Mouse (Mus musculus) hindbrain, postnatal 0 days (tissue): ENCODE measurements around the gene Pawr. TPM values are rescaled to one million over a fixed set of nuclear protein-coding genes. Genes with fewer than 3 reads are reported as not detected.
"Not testable (repeated sequence)": the region's sequence is repeated elsewhere in the genome, so short reads cannot be mapped to it uniquely, and the experiment has no call there.

Source experiments
- ATAC-seq: fragments of 200-750 bp; cut with Nextera tagmentation; 2 replicates; pipeline ENCODE4 v1.8.0; 2017; ENCODE audit warnings: mild to moderate bottlenecking, moderate TSS enrichment, moderate library complexity
- DNase-seq: peaks from one replicate; pipeline ENCODE4 v3.0.0-alpha.2; 2015; ENCODE audit warnings: low spot score
- H3K27ac ChIP-seq: fragments of 300-500 bp; sonication (generic); 2 replicates; pipeline ENCODE4 v1.5.1; 2014; ENCODE audit warnings: mild to moderate bottlenecking
- H3K27me3 ChIP-seq: fragments of 300-500 bp; sonication (generic); 2 replicates; pipeline ENCODE4 v1.6.1; 2014; ENCODE audit warnings: low read length, mixed read lengths; ENCODE audit not compliant: insufficient read depth
- H3K36me3 ChIP-seq: fragments of 300-500 bp; sonication (generic); 2 replicates; pipeline ENCODE4 v1.6.1; 2014; ENCODE audit warnings: low read length, mixed read lengths; ENCODE audit not compliant: insufficient read depth
- H3K4me1 ChIP-seq: fragments of 300-500 bp; sonication (generic); 2 replicates; pipeline ENCODE4 v1.6.1; 2014; ENCODE audit warnings: antibody characterized with exemption, low read length, mixed read lengths; ENCODE audit not compliant: insufficient read depth
- H3K4me2 ChIP-seq: fragments of 300-500 bp; sonication (generic); 2 replicates; pipeline ENCODE4 v1.6.1; 2014; ENCODE audit warnings: low read depth, mild to moderate bottlenecking, low read length, moderate library complexity, mixed read lengths
- H3K4me3 ChIP-seq: fragments of 300-500 bp; sonication (generic); 2 replicates; pipeline ENCODE4 v1.5.1; 2014; ENCODE audit warnings: low read length
- H3K9ac ChIP-seq: fragments of 300-500 bp; sonication (generic); replicated peaks from 2 replicates; pipeline ENCODE4 v1.6.1; 2014; ENCODE audit warnings: mild to moderate bottlenecking, low read length, moderate library complexity, mixed read lengths
- H3K9me3 ChIP-seq: fragments of 300-500 bp; sonication (generic); 2 replicates; pipeline ENCODE4 v1.6.1; 2016; ENCODE audit warnings: low read length, mixed read lengths
- CTCF ChIP-seq: IDR thresholded peaks from 2 replicates; pipeline ENCODE4 v1.5.1; 2016; ENCODE audit warnings: antibody characterized with exemption, control low read depth, low read depth
- WGBS: fragments of 180-500 bp; shearing (Covaris S2); extraction: QIAGEN DNeasy Blood & Tissue Kit; methylation state at CpG from one replicate; pipeline ENCODE4 v1.1.7; 2014; 5-methylcytosine and 5-hydroxymethylcytosine counted together
- polyA plus RNA-seq: library from polyadenylated mRNA; unstranded; fragments of >200 nt; fragmentation: Nextera tagmentation; extraction: Ambion mirVana; gene quantifications from 2 replicates; pipeline ENCODE4 v1.2.1, GENCODE M21; 2015
- total RNA-seq: library from RNA; depleted of rRNA; stranded (reverse); fragments of >200 nt; gene quantifications from 2 replicates; pipeline ENCODE4 v1.2.3, GENCODE M21; 2014

The Pawr gene
- total and polyA plus RNA-seq, 2 experiments from 2014 or later: 3.0 to 4.7 TPM

DNA sequence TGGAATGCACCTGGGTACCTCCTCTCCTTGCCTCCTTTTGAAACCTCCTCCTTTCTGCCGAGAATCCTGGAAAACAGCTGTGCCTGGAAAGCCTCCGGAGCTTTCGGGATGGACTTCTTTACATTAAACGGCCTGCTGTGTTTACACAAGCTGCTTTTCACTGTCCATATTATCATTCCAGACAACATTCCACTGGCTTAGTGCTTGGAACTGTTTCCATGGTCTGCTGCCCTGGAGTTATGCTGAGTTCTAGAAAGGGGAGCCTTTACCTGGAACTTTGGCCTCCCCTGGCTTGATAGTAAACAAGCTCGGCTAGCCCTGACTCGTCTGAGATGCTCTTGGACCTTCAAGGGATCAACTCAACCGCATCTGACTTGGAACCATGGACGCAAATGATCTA, 104.4 kb downstream of the Pawr start:
- DNase-seq (no peak), ATAC-seq (no peak)
- Histone ChIP-seq H3K4me3 (no peak overlapping the region), H3K9ac (no peak overlapping the region), H3K9me3 (no peaks in the 10 kb centered on the region), H3K4me1 (peaks cover 4% of the 10 kb centered on the region; the same call in 1 of the 2 replicates), H3K27me3 (no peaks in the 10 kb centered on the region), H3K36me3 (no peaks in the 10 kb centered on the region), H3K27ac (no peak overlapping the region), H3K4me2 (no peak overlapping the region)
- 38% methylated on average over 8 of the region's 8 CpGs for WGBS
- TF ChIP-seq CTCF: no peak

DNA sequence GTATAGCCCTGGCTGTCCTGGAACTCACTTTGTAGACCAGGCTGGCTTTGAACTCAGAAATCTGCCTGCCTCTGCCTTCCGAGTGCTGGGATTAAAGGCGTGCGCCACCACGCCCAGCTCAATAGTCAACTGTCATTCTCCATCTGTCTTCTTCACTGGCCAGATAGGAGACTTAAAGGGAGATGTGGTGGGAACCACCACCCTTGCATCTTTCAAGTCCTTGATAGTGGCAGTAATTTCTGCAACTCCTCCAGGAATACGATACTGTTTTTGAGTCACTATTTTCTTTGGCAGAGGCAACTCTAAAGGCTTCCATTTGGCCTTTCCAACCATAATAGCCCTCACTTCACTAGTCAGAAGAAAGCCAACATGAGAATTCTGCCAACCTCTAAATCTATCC, 108.3 kb downstream of the Pawr start:
- not testable (repeated sequence) for H3K27ac ChIP-seq, H3K9ac ChIP-seq, H3K4me1 ChIP-seq, ATAC-seq, H3K27me3 ChIP-seq, H3K36me3 ChIP-seq, DNase-seq, H3K9me3 ChIP-seq, H3K4me3 ChIP-seq, H3K4me2 ChIP-seq
- WGBS: 93% methylated on average over 5 of the region's 5 CpGs

DNA sequence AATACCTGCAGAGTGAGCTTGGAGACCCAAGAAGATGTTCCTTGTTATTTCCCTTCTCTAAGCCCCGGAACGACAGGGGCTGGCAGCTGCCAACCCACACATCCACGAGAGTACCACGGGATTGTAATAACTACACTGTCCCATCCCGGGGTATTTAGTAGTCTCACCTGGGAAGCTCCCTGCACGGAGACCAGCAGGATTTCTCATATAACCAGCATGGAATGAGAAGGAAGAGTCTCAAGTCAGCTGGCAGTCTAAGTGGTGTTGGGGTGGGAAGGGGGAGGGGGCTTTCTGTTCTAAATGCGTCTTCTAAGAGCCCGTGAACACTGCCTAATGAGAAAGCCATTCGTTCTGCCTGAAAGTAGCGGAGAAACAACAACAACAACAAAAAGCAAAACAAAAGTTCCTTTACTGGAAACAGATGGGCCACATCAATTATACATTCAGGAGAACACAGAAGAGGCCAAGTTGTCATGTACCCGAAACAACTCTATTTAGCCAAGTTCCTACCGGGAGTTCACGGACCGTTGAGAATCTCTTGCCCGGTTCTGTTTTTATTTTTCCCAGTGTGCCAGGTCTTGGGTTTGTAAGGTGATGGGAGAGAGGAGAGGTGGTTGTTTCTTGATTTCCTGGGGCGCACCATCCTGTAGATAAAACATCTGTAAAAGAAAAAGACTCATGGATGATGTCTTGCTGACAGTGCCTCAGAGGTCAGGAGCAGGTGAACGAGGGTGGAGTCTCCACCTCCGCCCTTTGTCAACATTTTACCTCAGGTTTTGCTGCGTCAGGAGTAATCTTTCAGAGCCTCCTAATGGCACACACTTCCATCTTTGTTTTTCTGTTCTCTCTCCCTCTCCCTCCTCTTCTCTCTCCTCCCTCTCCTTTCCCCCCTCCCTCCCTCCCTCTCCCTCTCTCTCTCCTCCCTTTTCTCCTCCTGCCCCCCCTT, 112.3 kb downstream of the Pawr start:
- no peaks in the 10 kb centered on the region for H3K9me3 ChIP-seq
- H3K36me3 ChIP-seq: no peaks in the 10 kb centered on the region
- H3K4me1 ChIP-seq: no peaks in the 10 kb centered on the region; the same call in 1 of the 2 replicates
- no peak overlapping the region for H3K27ac ChIP-seq
- TF ChIP-seq CTCF: no peak
- no peak overlapping the region for H3K4me3 ChIP-seq
- H3K4me2 ChIP-seq: peak overlapping the region; percentile 24
- 33% methylated on average over 19 of the region's 19 CpGs for WGBS
- ATAC-seq (no peak), DNase-seq (no peak)
- H3K9ac ChIP-seq: no peak overlapping the region
- no peaks in the 10 kb centered on the region for H3K27me3 ChIP-seq

DNA sequence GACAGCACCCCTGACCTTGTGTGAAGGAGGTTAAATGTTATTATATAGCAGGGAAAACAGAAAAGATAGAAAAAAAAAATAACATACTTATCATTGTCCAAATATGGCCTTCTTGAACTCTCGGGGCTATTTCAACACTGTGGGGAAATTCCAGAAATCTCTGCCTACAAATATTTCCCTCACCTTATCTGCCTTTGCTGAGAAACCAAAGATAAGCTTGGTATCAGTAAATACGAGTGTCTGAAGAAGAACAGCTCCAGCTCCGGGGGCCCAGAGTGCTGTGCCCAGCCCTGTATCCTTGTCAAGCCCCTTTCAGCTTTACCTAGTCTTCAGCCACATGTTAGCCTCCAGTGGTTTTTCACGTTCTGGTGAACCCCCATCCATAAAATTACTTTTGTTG, 113.2 kb downstream of the Pawr start:
- no peak overlapping the region for H3K4me3 ChIP-seq
- no peaks in the 10 kb centered on the region for H3K9me3 ChIP-seq
- 75% methylated on average over 4 of the region's 4 CpGs for WGBS
- no peaks in the 10 kb centered on the region for H3K27me3 ChIP-seq
- DNase-seq (no peak), ATAC-seq (no peak)
- H3K4me2 ChIP-seq: no peak overlapping the region
- no peak overlapping the region for H3K9ac ChIP-seq
- TF ChIP-seq CTCF: no peak
- H3K36me3 ChIP-seq: no peaks in the 10 kb centered on the region
- H3K4me1 ChIP-seq: no peaks in the 10 kb centered on the region; the same call in 1 of the 2 replicates
- H3K27ac ChIP-seq: no peak overlapping the region

DNA sequence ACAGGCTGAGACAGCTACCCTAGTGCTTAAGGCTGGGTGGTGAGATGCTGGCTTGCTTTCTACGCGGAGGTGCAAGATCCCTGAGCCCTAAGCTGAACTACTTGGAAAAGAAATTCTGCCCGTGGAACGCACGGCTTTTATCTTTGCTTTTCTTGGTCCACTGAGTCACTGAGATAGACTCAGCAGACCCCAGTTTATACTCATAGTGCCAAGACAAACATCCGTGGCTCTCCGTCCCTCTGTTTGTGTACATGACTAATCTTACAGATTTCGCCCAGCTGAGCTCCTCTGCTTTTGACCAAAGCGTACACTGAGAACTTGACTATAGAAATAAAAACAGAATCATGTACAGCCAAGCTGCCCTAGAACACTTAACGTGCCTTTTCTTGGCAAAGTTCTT, 113.7 kb downstream of the Pawr start:
- H3K27ac ChIP-seq: no peak overlapping the region
- no peaks in the 10 kb centered on the region for H3K9me3 ChIP-seq
- H3K4me2 ChIP-seq: peak overlapping the region; percentile 70
- no peaks in the 10 kb centered on the region for H3K36me3 ChIP-seq
- DNase-seq (no peak), ATAC-seq (no peak)
- no peak overlapping the region for H3K4me3 ChIP-seq
- 76% methylated on average over 10 of the region's 10 CpGs for WGBS
- H3K4me1 ChIP-seq: no peaks in the 10 kb centered on the region; the same call in 1 of the 2 replicates
- no peak overlapping the region for H3K9ac ChIP-seq
- no peaks in the 10 kb centered on the region for H3K27me3 ChIP-seq
- no peak for TF ChIP-seq CTCF

DNA sequence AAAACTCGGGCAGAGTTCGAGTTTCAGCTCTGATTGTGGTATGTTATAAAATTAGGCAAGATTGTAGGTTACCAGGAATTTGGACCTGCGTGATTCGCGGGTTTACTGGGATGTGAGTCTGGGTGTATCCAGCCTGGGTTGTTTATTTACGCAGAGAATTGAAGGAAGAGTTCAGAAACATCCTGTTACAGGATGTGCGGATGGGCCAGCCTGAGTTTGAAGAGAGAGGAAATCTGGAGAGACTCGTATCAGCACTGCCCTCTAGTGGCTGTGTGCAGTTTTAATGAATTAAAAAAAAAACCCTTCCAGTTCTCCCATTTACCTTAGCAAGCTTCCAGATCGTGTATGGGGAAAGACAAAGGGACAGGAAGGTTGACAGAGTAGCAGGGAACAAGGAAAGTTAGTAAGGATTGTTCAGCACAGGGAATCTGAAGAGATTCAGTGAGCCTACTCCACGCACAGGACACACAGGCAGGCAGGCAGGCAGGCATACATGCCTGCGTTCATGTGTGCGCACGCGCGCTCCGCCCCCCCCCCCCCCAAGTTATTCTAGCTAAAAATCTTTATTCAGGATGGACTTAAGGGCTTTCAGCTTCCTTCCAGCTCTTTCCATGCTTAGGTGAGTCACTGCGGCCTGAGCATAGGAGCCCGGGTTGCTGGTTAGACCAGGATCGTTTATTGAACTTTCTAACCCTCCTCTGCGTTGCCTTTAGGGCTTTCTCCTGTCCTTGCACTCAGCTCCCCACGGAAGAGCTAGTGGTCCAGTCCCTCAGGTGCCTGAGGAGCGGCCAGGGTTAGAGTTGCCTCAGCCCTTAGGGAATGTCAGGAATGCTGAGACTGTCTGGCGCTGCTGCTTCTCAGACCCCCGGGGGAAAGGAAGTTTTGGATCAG, 114.4 kb downstream of the Pawr start:
- DNase-seq: peak; percentile 83
- no peaks in the 10 kb centered on the region for H3K36me3 ChIP-seq
- H3K27ac ChIP-seq: peak overlapping the region; percentile 26; the same call in 1 of the 2 replicates
- H3K9ac ChIP-seq: no peak overlapping the region
- H3K4me2 ChIP-seq: peak overlapping the region; percentile 70
- ATAC-seq: peak; percentile 74
- no peaks in the 10 kb centered on the region for H3K9me3 ChIP-seq
- H3K27me3 ChIP-seq: no peaks in the 10 kb centered on the region
- H3K4me1 ChIP-seq: no peaks in the 10 kb centered on the region; the same call in 1 of the 2 replicates
- 15% methylated on average over 22 of the region's 24 CpGs for WGBS
- H3K4me3 ChIP-seq: peak overlapping the region; percentile 37
- TF ChIP-seq CTCF: peak; percentile 78
